Mouse (Mus musculus) liver, embryonic 14.5 days (tissue): ENCODE data around the gene Tapt1. TPM values are rescaled to one million over a fixed set of nuclear protein-coding genes. Genes with fewer than 3 reads are reported as not detected.

ENCODE experiments used
- ATAC-seq: fragments of 200-750 bp; cut with Nextera tagmentation; 2 replicates; pipeline ENCODE4 v1.8.0; 2017; ENCODE audit warnings: moderate number of reproducible peaks, mild to moderate bottlenecking, moderate library complexity; ENCODE audit not compliant: insufficient read depth
- DNase-seq, 3 experiments: peaks; one replicate each; pipeline ENCODE4 v3.0.0-alpha.2; 2012 to 2013; ENCODE audit warnings: low read depth in 3 of 3, low spot score in 3 of 3
- H3K27ac ChIP-seq: fragments of 300-500 bp; sonication (generic); 2 replicates; pipeline ENCODE4 v1.5.1; 2014; ENCODE audit warnings: moderate library complexity, mild to moderate bottlenecking, control low read depth, inconsistent platforms
- H3K27me3 ChIP-seq: fragments of 300-500 bp; sonication (generic); 2 replicates; pipeline ENCODE4 v1.6.1; 2014; ENCODE audit warnings: mild to moderate bottlenecking, low read length, moderate library complexity; ENCODE audit not compliant: control insufficient read depth, insufficient read depth
- H3K36me3 ChIP-seq: fragments of 300-500 bp; sonication (generic); replicated peaks from 2 replicates; pipeline ENCODE4 v1.6.1; 2014; ENCODE audit warnings: low read depth; ENCODE audit not compliant: control insufficient read depth, insufficient read depth
- H3K4me1 ChIP-seq, 2 experiments: fragments of 200-500 bp in 1 of 2; fragments of 300-500 bp in 1 of 2; sonication (generic) in 1 of 2; replicated peaks; 2 replicates each; pipeline ENCODE4 v1.6.1; 2012 to 2014; ENCODE audit warnings: antibody characterized with exemption in 1 of 2, inconsistent platforms in 1 of 2, low read length in 1 of 2; ENCODE audit not compliant: control insufficient read depth in 2 of 2, insufficient read depth in 2 of 2
- H3K4me2 ChIP-seq: fragments of 300-500 bp; sonication (generic); 2 replicates; pipeline ENCODE4 v1.6.1; 2014; ENCODE audit warnings: low read depth, mild to moderate bottlenecking, control low read depth, moderate library complexity
- H3K4me3 ChIP-seq, 2 experiments: fragments of 200-500 bp in 1 of 2; fragments of 300-500 bp in 1 of 2; sonication (generic) in 1 of 2; 2 replicates each; pipeline ENCODE4 v1.5.1; 2012 to 2014; ENCODE audit warnings: low read depth in 2 of 2, low read length in 2 of 2, mild to moderate bottlenecking in 2 of 2, control low read depth in 1 of 2, inconsistent platforms in 1 of 2, moderate library complexity in 1 of 2; ENCODE audit not compliant: insufficient read depth in 1 of 2
- H3K9ac ChIP-seq: fragments of 300-500 bp; sonication (generic); replicated peaks from 2 replicates; pipeline ENCODE4 v1.6.1; 2014; ENCODE audit warnings: mild to moderate bottlenecking, control low read depth, moderate library complexity
- H3K9me3 ChIP-seq: fragments of 300-500 bp; sonication (generic); 2 replicates; pipeline ENCODE4 v1.6.1; 2016; ENCODE audit warnings: low read length, mixed read lengths; ENCODE audit not compliant: control insufficient read depth
- CTCF ChIP-seq: IDR thresholded peaks from 2 replicates; pipeline ENCODE4 v1.5.1; 2016; ENCODE audit warnings: antibody characterized with exemption, low read depth, control low read depth
- EP300 ChIP-seq: IDR thresholded peaks from 2 replicates; pipeline ENCODE4 v1.6.1; 2016; ENCODE audit warnings: antibody characterized with exemption, low read depth
- WGBS: fragments of 180-500 bp; shearing (Covaris S2); extraction: QIAGEN DNeasy Blood & Tissue Kit; methylation state at CpG from one replicate; pipeline ENCODE4 v1.1.7; 2014; ENCODE audit not compliant: insufficient replicate concordance; 5-methylcytosine and 5-hydroxymethylcytosine counted together
- polyA plus RNA-seq, 2 experiments: library from polyadenylated mRNA; depleted of rRNA in 1 of 2; stranded (reverse) in 1 of 2; unstranded in 1 of 2; fragments of >200 nt; fragmentation: Nextera tagmentation in 1 of 2; extraction: Ambion mirVana in 1 of 2; gene quantifications; 2 replicates each; pipeline versions ENCODE4 v1.2.1 to v1.2.3; 2012 to 2014

Gene Tapt1
- polyA plus RNA-seq, 2 experiments, result 30.9 to 31.2 TPM

DNA sequence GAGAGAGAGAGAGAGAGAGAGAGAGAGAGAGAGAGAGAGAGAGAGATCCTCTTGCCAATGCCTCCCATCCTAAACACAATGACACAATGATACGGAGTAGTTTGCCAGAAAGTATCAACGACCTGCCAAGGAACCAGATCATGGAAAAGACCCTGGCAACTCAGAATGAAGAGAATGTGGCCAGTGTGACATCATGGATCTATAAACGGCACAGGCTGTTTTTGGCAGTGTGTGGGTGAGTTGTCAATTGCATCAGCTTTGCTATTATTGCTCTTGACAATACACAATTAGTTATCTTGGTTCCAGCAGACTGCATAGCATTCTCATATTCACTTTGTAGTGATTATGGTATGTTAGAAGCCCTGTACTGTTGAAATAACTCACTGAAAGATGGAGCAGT lies 33.3 kb upstream of the Tapt1 start:
- peaks cover 0 to 1% of the 10 kb centered on the region in 2 experiments; a peak in 1 of 4 replicates for H3K4me1 ChIP-seq
- DNase-seq (no peak), ATAC-seq (no peak)
- no peak overlapping the region for H3K4me2 ChIP-seq
- H3K9me3 ChIP-seq, result no peaks in the 10 kb centered on the region
- no peaks in the 10 kb centered on the region for H3K36me3 ChIP-seq
- TF ChIP-seq CTCF (no peak), EP300 (no peak)
- no peaks in the 10 kb centered on the region for H3K27me3 ChIP-seq
- H3K9ac ChIP-seq, result no peak overlapping the region
- no peak overlapping the region for H3K4me3 ChIP-seq
- 43% methylated on average over 3 of the region's 3 CpGs for WGBS
- H3K27ac ChIP-seq, result no peak overlapping the region

DNA sequence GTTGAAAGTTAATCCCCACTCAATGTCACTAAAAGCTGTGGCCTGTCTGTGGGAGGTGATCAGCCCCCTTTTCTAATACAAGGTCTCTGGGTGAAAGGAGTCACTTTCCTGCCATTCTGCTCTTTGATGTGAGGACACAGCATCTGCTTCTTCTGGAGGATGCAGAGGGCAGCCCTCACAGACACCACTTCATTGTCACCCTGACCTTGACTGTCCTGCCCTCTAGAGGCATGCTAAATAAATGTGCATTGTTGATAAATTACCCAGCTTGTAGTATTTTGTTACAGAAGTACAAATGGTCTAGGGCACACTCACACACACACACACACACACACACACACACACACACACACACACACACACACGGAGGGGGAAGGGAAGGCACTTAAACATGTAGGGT lies 31.7 kb upstream of the Tapt1 start:
- ATAC-seq (no peak), DNase-seq (no peak)
- Histone ChIP-seq H3K4me1 (peaks cover 0 to 1% of the 10 kb centered on the region in 2 experiments; a peak in 1 of 4 replicates), H3K27ac (no peak overlapping the region), H3K9ac (no peak overlapping the region), H3K4me2 (no peak overlapping the region), H3K9me3 (no peaks in the 10 kb centered on the region), H3K4me3 (no peak overlapping the region), H3K36me3 (no peaks in the 10 kb centered on the region), H3K27me3 (no peaks in the 10 kb centered on the region)
- WGBS, result 20% methylated on average over 1 of the region's 1 CpGs
- TF ChIP-seq EP300 (no peak), CTCF (peak; percentile 51)

DNA sequence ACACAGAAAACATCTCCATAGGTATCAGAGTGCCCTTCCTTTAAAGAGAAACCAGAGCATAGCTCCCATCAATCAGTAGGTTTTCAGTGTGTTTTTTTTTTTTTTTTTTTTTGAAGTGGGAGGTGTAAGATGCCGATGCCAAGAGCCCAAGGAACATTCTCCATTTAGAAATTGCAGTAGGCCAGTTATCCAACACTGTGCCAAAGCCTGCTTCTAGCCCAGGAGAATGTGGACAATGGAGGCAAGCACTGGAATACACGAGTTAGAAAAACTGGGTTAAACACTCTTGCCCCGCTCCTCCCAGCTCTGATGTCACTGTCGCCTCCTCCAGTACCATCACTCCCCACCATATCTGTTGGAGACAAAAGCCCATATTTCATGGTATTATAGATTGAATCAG lies 31.0 kb upstream of the Tapt1 start:
- Histone ChIP-seq H3K27me3 (no peaks in the 10 kb centered on the region), H3K4me3 (no peak overlapping the region), H3K36me3 (no peaks in the 10 kb centered on the region), H3K27ac (no peak overlapping the region), H3K4me2 (no peak overlapping the region), H3K9me3 (no peaks in the 10 kb centered on the region), H3K9ac (no peak overlapping the region), H3K4me1 (peaks cover 0 to 1% of the 10 kb centered on the region in 2 experiments; a peak in 1 of 4 replicates)
- WGBS, result 54% methylated on average over 4 of the region's 4 CpGs
- ATAC-seq, result no peak
- DNase-seq, result no peak
- no peak for TF ChIP-seq EP300
- TF ChIP-seq CTCF, result no peak

DNA sequence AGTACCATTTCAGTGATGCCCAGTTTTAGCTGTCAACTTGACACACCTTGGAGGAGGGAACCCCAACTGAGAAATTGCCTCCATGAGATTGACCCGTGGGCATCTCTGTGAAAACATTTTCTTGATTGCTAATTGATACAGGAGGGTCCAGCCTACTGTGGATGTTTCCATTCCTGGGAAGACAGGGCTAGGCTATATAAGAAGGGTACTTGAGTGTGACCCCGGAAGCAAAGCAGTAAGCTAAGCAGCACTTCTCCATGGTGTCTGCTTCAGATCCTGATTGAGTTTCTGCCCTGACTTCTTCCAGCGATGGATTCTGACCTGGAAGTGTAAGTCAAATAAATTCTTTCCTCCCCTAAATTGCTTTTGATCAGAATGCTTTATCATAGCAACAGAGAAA lies 30.1 kb upstream of the Tapt1 start:
- no peak overlapping the region for H3K4me2 ChIP-seq
- H3K4me3 ChIP-seq, result no peak overlapping the region
- TF ChIP-seq EP300 (no peak), CTCF (no peak)
- no peak overlapping the region for H3K27ac ChIP-seq
- H3K4me1 ChIP-seq, result peaks cover 0 to 3% of the 10 kb centered on the region in 2 experiments; a peak in 2 of 4 replicates
- H3K9me3 ChIP-seq, result no peaks in the 10 kb centered on the region
- no peak overlapping the region for H3K9ac ChIP-seq
- ATAC-seq, result no peak
- WGBS, result 50% methylated on average over 3 of the region's 3 CpGs
- no peak for DNase-seq
- no peaks in the 10 kb centered on the region for H3K27me3 ChIP-seq
- no peaks in the 10 kb centered on the region for H3K36me3 ChIP-seq

DNA sequence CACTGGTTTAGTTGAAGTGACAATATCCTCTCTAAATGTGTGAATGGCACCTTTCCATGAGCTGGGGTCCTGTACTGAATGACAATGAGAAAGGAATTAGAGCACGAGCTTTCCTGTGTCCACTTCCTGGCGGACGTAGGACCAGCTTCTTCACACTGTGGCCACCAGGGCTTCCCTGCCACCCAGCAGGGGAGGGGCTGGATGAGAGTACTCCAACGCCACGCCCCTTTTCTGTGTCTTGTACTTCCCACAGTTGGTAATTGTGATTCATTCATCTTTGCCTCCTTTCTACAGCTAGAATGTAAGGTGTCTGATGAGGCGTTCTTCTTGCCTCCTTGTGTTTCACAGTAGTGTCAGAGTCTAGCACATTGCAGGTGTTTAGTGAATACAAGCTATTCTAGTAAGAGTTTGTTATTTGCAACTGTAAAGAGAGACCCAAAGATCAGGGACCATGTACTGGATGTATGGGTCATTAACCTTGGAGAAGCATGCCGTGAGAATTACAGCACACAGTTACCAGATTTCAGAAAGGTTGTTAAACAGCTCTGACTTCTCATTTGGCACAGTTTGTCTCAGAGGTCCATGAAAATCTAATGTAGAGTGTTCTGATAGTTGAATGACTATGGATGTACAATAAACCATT lies 29.5 kb upstream of the Tapt1 start:
- Histone ChIP-seq H3K4me1 (peaks cover 0 to 3% of the 10 kb centered on the region in 2 experiments; a peak in 2 of 4 replicates), H3K4me3 (no peak overlapping the region), H3K27ac (no peak overlapping the region), H3K27me3 (no peaks in the 10 kb centered on the region), H3K9ac (no peak overlapping the region), H3K4me2 (no peak overlapping the region), H3K9me3 (no peaks in the 10 kb centered on the region), H3K36me3 (no peaks in the 10 kb centered on the region)
- TF ChIP-seq EP300, result no peak
- no peak for TF ChIP-seq CTCF
- ATAC-seq, result no peak
- DNase-seq, result no peak
- WGBS, result 34% methylated on average over 7 of the region's 7 CpGs
